Mouse (Mus musculus): ENCODE results near the gene Ppp1r15a. TPM values are rescaled to one million over a fixed set of nuclear protein-coding genes. Genes with fewer than 3 reads are reported as not detected.

Gene Ppp1r15a
- polyA plus RNA-seq, 1 experiment from 2014 or later, result 27.1 TPM

DNA sequence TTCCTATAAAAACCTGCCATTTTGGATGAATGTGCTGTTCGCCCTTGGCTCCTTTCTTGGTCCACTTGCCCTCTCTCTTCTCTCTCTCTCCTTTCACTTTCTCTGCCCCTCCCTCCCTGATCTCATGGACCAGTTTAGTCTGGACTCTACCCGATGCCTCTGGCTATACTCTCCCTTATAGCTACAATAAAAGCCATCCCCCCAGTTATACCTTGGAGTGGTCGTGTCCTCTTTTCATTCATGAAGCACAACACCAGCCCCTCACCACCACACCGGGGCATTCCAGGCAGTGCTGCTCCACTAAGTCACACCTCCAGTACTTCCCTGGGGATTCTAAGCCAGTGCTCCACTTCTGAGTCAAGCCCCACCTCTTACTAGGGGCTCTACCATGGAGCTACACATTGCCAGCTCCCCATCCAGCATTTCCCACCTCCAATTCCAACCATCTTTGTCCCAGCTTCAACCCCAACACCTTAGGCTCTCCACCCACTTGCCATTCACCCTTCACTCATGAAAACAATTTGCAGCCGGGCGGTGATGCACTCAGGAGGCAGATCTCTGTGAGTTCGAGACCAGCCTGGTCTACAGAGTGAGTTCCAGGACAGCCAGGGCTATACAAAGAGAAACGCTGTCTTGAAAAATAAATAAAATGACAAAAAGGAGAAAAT is 41.2 kb upstream of the Ppp1r15a start:
- Histone ChIP-seq H3K9ac (ENCODE audit: low read length) (no peak overlapping the region), H3K4me1 (ENCODE audit: control insufficient read depth, insufficient read depth, low read length) (peaks cover 27% of the 10 kb centered on the region), H3K9me3 (replicated peaks; ENCODE audit: control insufficient read depth, low read length) (no peaks in the 10 kb centered on the region), H3K27me3 (ENCODE audit: control insufficient read depth, insufficient read depth, low read length) (no peaks in the 10 kb centered on the region), H3K27ac (ENCODE audit: low read length) (peak overlapping the region; percentile 84), H3K4me2 (ENCODE audit: low read depth, low read length) (peak overlapping the region; percentile 69), H3K36me3 (ENCODE audit: control insufficient read depth, insufficient read depth) (no peaks in the 10 kb centered on the region), H3K4me3 (ENCODE audit: low read length) (no peak overlapping the region)
- 66% methylated on average over 8 of the region's 8 CpGs for WGBS
- ATAC-seq (replicated peaks; ENCODE audit: extremely low read depth, insufficient read depth, low FRiP score), result no peak

DNA sequence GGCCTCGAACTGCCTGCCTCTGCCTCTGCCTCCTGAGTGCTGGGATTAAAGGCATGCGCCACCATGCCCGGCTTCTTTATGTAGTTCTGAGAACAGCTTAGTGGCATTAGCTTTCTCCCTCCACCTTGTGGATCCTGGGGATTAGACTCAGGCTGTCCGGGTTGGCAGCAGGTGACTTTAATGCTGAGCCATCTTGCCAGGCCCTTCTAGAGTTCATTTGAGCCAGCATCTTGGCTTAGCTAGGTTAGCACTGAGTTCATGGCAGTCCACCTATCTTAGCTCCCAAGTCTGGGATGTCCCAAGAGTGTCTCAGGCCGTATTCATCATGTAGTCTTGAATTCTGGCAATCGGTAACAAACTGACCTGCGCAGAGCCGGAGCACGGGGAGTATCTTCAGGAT is 39.4 kb upstream of the Ppp1r15a start:
- 85% methylated on average over 9 of the region's 9 CpGs for WGBS
- H3K36me3 ChIP-seq (ENCODE audit: control insufficient read depth, insufficient read depth), result no peaks in the 10 kb centered on the region
- no peak overlapping the region for H3K4me3 ChIP-seq (ENCODE audit: low read length)
- H3K9me3 ChIP-seq (replicated peaks; ENCODE audit: control insufficient read depth, low read length), result no peaks in the 10 kb centered on the region
- H3K27ac ChIP-seq (ENCODE audit: low read length), result no peak overlapping the region
- no peak overlapping the region for H3K4me2 ChIP-seq (ENCODE audit: low read depth, low read length)
- no peak for ATAC-seq (replicated peaks; ENCODE audit: extremely low read depth, insufficient read depth, low FRiP score)
- no peaks in the 10 kb centered on the region for H3K27me3 ChIP-seq (ENCODE audit: control insufficient read depth, insufficient read depth, low read length)
- H3K9ac ChIP-seq (ENCODE audit: low read length), result no peak overlapping the region
- H3K4me1 ChIP-seq (ENCODE audit: control insufficient read depth, insufficient read depth, low read length), result peaks cover 21% of the 10 kb centered on the region

DNA sequence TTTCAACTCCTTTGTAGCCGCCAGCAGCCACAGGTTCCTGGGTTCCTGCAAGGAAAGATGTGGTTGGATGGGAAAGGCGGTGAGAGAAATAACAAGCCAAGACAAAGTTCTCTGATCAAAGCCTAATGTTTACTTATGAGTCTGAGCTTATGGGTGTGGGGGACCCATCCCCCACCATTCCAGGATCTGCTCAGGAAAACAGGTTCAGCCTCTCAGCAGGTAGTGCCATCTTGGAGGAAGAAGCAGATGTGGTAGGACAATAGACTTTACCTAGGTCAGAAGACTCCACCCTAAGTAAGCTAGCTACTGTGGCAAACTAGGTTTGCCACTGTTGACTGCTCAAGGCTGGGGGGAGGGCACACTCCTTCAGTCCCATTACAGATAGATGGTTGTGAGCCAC is 38.7 kb upstream of the Ppp1r15a start:
- no peaks in the 10 kb centered on the region for H3K27me3 ChIP-seq (ENCODE audit: control insufficient read depth, insufficient read depth, low read length)
- peaks cover 19% of the 10 kb centered on the region for H3K4me1 ChIP-seq (ENCODE audit: control insufficient read depth, insufficient read depth, low read length)
- WGBS, result 61% methylated on average over 2 of the region's 2 CpGs

DNA sequence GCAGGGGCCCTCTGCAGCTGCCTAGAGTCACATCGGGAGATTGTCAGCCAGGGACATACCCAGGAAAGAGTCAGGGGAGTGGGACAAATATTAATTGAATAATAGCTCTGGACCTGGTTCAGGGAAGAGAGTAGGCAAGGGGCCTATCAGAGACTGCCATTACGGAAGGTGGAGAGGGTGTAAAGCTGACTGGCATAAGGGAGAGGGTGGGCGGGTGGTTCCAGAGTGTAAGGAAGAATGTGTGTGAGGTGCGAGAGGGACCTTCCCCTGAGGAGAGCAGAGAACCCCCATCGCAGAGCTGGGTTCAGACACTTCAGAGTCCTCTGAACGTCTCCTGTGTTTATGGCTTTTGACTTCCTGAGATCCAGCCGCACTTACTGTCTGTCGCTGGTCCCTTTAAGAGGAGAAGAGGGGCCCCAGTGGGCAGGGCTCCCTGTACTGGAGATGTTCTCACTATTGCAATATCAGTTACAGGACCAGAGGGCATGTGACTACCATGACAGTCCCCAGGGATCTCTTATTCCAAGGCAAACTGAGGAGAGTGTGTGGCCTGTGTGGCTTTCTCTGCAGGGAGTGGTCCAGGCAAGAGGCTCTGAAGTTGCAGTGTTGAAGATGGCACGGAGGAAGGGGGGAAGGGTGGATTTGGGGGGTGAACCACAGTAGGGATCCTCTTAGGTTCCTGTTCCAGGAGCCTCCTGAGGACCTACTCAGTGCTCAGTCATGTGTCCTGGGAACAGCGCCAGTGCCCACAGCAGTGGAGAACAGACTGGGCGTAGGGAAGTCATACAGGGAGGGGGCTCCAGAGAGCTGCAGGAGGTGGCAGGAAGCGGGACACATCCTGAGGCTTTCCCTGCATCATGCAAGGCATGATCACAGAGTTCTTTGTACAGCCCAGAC is 35.8 kb upstream of the Ppp1r15a start:
- no peaks in the 10 kb centered on the region for H3K36me3 ChIP-seq (ENCODE audit: control insufficient read depth, insufficient read depth)
- WGBS, result 42% methylated on average over 12 of the region's 12 CpGs
- peaks cover 9% of the 10 kb centered on the region for H3K4me1 ChIP-seq (ENCODE audit: control insufficient read depth, insufficient read depth, low read length)
- peak; percentile 21; the same call in 1 of the 2 replicates for ATAC-seq (replicated peaks; ENCODE audit: extremely low read depth, insufficient read depth, low FRiP score)
- peak overlapping the region; percentile 38; the same call in 1 of the 2 replicates for H3K9ac ChIP-seq (ENCODE audit: low read length)
- peak overlapping the region; percentile 32 for H3K4me2 ChIP-seq (ENCODE audit: low read depth, low read length)
- H3K27ac ChIP-seq (ENCODE audit: low read length), result no peak overlapping the region
- no peak overlapping the region for H3K4me3 ChIP-seq (ENCODE audit: low read length)
- H3K9me3 ChIP-seq (replicated peaks; ENCODE audit: control insufficient read depth, low read length), result no peaks in the 10 kb centered on the region
- H3K27me3 ChIP-seq (ENCODE audit: control insufficient read depth, insufficient read depth, low read length), result no peaks in the 10 kb centered on the region

More for the DNA sequence above, 38.7 kb upstream of the Ppp1r15a start:
- no peak for ATAC-seq (replicated peaks; ENCODE audit: extremely low read depth, insufficient read depth, low FRiP score)
- Histone ChIP-seq H3K36me3 (ENCODE audit: control insufficient read depth, insufficient read depth) (no peaks in the 10 kb centered on the region), H3K9ac (ENCODE audit: low read length) (no peak overlapping the region), H3K4me3 (ENCODE audit: low read length) (no peak overlapping the region), H3K4me2 (ENCODE audit: low read depth, low read length) (no peak overlapping the region), H3K9me3 (replicated peaks; ENCODE audit: control insufficient read depth, low read length) (no peaks in the 10 kb centered on the region), H3K27ac (ENCODE audit: low read length) (no peak overlapping the region)

DNA sequence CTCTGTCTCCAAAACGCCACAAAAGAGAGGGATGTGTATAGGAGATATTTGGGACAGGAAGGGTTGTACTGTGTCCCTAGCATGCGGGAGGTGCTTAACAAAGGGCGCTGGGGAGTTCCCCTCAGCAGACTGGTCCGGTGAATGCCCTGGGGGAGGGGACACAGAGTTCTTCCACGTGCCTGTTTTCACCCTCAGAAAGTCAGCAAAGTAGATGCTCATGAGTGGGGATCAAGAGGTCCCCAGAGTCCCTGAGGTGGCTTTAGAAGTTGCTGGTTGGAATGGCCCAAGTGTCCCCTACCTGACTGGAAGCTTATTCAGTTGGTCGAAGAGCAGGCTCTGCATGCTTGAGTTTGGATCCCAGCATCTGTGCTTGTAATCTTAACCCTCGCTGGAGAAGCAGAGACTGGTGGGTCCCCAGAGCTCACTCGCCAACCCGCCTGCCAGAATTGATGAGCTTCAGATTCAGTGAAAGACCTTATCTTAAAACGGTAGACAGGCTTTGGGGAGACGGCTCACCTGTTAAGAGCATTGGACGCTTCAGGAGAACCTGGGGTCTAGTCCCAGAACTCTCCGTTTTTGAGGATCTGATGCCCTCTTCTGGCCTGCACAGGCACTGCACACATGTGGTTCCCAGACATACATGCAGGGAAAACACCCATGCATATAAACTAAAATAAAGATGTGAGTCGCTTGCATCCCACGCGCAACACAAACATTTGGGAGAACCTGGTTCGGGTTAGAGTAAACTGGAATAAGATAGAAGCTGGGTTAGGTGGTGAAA is 35.0 kb upstream of the Ppp1r15a start:
- ATAC-seq (replicated peaks; ENCODE audit: extremely low read depth, insufficient read depth, low FRiP score), result peak; percentile 57; the same call in 1 of the 2 replicates
- Histone ChIP-seq H3K27me3 (ENCODE audit: control insufficient read depth, insufficient read depth, low read length) (no peaks in the 10 kb centered on the region), H3K36me3 (ENCODE audit: control insufficient read depth, insufficient read depth) (no peaks in the 10 kb centered on the region), H3K4me1 (ENCODE audit: control insufficient read depth, insufficient read depth, low read length) (peaks cover 9% of the 10 kb centered on the region), H3K9me3 (replicated peaks; ENCODE audit: control insufficient read depth, low read length) (no peaks in the 10 kb centered on the region), H3K9ac (ENCODE audit: low read length) (peak overlapping the region; percentile 38; the same call in 1 of the 2 replicates), H3K4me2 (ENCODE audit: low read depth, low read length) (peak overlapping the region; percentile 32), H3K4me3 (ENCODE audit: low read length) (no peak overlapping the region), H3K27ac (ENCODE audit: low read length) (no peak overlapping the region)
- WGBS, result 19% methylated on average over 17 of the region's 17 CpGs

DNA sequence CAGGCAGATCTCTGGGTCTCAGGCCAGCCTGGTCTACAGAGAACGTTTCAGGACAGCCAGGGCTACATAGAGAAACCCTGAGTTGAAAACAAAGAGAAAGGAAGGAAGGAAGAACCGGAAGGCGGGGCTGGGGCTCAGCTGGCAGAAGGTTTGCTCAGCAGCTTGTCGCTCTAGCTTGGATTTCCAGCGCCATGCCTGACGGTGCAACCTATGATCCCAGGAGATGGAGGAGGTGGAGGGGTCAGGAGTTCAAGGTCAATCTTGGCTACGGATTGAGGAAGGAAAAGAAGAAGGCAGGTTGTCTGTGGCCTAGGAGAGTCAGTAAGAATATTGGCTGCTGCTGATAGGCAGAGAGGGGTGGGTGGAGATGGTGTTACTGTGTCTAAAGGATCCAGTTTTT is 34.2 kb upstream of the Ppp1r15a start:
- Histone ChIP-seq H3K4me2 (ENCODE audit: low read depth, low read length) (no peak overlapping the region), H3K36me3 (ENCODE audit: control insufficient read depth, insufficient read depth) (no peaks in the 10 kb centered on the region), H3K27ac (ENCODE audit: low read length) (no peak overlapping the region), H3K9ac (ENCODE audit: low read length) (no peak overlapping the region), H3K9me3 (replicated peaks; ENCODE audit: control insufficient read depth, low read length) (no peaks in the 10 kb centered on the region), H3K4me1 (ENCODE audit: control insufficient read depth, insufficient read depth, low read length) (peaks cover 9% of the 10 kb centered on the region), H3K4me3 (ENCODE audit: low read length) (no peak overlapping the region), H3K27me3 (ENCODE audit: control insufficient read depth, insufficient read depth, low read length) (no peaks in the 10 kb centered on the region)
- 79% methylated on average over 7 of the region's 7 CpGs for WGBS
- ATAC-seq (replicated peaks; ENCODE audit: extremely low read depth, insufficient read depth, low FRiP score), result no peak

DNA sequence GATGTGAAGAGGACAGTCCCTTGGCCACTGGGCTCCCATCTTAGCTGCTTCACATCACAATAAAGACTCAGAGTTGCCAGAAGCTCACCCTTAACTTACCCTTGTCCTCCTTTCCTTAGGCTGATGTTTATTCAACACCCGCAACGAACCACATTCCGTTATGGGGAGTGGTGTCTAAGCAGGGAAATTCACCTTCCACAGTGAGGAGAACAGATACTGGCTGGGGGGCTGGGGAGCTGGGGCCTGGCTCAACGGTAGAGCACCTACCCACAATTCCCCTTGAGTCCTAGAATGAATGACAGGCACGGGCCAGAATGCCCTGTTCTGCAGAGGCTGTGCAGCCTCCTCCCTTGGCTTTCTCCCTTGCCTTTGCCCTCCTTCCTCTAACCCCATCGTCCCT is 32.8 kb upstream of the Ppp1r15a start:
- ATAC-seq (replicated peaks; ENCODE audit: extremely low read depth, insufficient read depth, low FRiP score), result no peak
- H3K27me3 ChIP-seq (ENCODE audit: control insufficient read depth, insufficient read depth, low read length), result no peaks in the 10 kb centered on the region
- H3K4me1 ChIP-seq (ENCODE audit: control insufficient read depth, insufficient read depth, low read length), result peaks cover 9% of the 10 kb centered on the region
- H3K27ac ChIP-seq (ENCODE audit: low read length), result no peak overlapping the region
- WGBS, result 43% methylated on average over 6 of the region's 6 CpGs
- H3K4me2 ChIP-seq (ENCODE audit: low read depth, low read length), result no peak overlapping the region
- H3K9me3 ChIP-seq (replicated peaks; ENCODE audit: control insufficient read depth, low read length), result no peaks in the 10 kb centered on the region
- H3K9ac ChIP-seq (ENCODE audit: low read length), result no peak overlapping the region
- no peak overlapping the region for H3K4me3 ChIP-seq (ENCODE audit: low read length)
- no peaks in the 10 kb centered on the region for H3K36me3 ChIP-seq (ENCODE audit: control insufficient read depth, insufficient read depth)

DNA sequence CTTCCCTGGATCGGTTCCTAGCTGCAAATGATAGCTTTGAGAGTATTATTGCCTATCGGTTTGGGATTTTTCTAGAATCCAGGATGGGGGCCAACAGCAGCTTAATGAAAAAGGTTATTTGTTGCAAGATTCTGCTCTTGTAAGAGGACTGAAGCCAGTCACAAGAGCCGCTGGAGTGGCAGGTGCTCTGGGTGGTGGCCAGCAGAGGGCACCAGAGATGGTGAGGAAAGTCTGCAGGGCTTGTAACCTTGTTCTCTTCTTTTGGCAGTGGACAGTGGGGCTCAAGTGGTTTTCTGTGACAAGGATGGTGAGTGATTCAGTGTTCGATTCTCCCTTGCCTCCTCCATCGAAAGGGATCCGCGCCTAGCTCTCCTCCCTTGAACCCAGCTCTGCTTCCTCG is 29.7 kb upstream of the Ppp1r15a start:
- 20% methylated on average over 8 of the region's 8 CpGs for WGBS
- Histone ChIP-seq H3K27ac (ENCODE audit: low read length) (no peak overlapping the region), H3K9ac (ENCODE audit: low read length) (no peak overlapping the region), H3K9me3 (replicated peaks; ENCODE audit: control insufficient read depth, low read length) (no peaks in the 10 kb centered on the region), H3K4me3 (ENCODE audit: low read length) (no peak overlapping the region), H3K4me2 (ENCODE audit: low read depth, low read length) (no peak overlapping the region), H3K36me3 (ENCODE audit: control insufficient read depth, insufficient read depth) (no peaks in the 10 kb centered on the region), H3K4me1 (ENCODE audit: control insufficient read depth, insufficient read depth, low read length) (no peaks in the 10 kb centered on the region), H3K27me3 (ENCODE audit: control insufficient read depth, insufficient read depth, low read length) (no peaks in the 10 kb centered on the region)
- no peak for ATAC-seq (replicated peaks; ENCODE audit: extremely low read depth, insufficient read depth, low FRiP score)
